Mouse (Mus musculus) forebrain, embryonic 12.5 days (tissue): ENCODE measurements around the gene Ano6. TPM values are rescaled to one million over a fixed set of nuclear protein-coding genes. Genes with fewer than 3 reads are reported as not detected.
A peak's percentile ranks its signal among the peaks of the same experiment; 100 is the strongest.
"Not testable (repeated sequence)": the region's sequence is repeated elsewhere in the genome, so short reads cannot be mapped to it uniquely, and the experiment has no call there.

Experiments used
- ATAC-seq: fragments of 200-750 bp; cut with Nextera tagmentation; 2 replicates; pipeline ENCODE4 v1.8.0; 2017; ENCODE audit warnings: moderate TSS enrichment; ENCODE audit not compliant: low FRiP score
- H3K27ac ChIP-seq: fragments of 300-500 bp; sonication (generic); 2 replicates; pipeline ENCODE4 v1.5.1; 2016; ENCODE audit warnings: mild to moderate bottlenecking
- H3K27me3 ChIP-seq: fragments of 300-500 bp; sonication (generic); 2 replicates; pipeline ENCODE4 v1.6.1; 2016; ENCODE audit warnings: mild to moderate bottlenecking
- H3K36me3 ChIP-seq: fragments of 300-500 bp; sonication (generic); replicated peaks from 2 replicates; pipeline ENCODE4 v1.6.1; 2016; ENCODE audit warnings: mild to moderate bottlenecking
- H3K4me1 ChIP-seq: fragments of 300-500 bp; sonication (generic); 2 replicates; pipeline ENCODE4 v1.6.1; 2016
- H3K4me2 ChIP-seq: fragments of 300-500 bp; sonication (generic); 2 replicates; pipeline ENCODE4 v1.6.1; 2016; ENCODE audit warnings: mild to moderate bottlenecking, moderate library complexity
- H3K4me3 ChIP-seq: fragments of 300-500 bp; sonication (generic); replicated peaks from 2 replicates; pipeline ENCODE4 v1.5.1; 2016; ENCODE audit warnings: mild to moderate bottlenecking
- H3K9ac ChIP-seq: fragments of 300-500 bp; sonication (generic); 2 replicates; pipeline ENCODE4 v1.6.1; 2016; ENCODE audit warnings: mild to moderate bottlenecking
- H3K9me3 ChIP-seq: fragments of 300-500 bp; sonication (generic); 2 replicates; pipeline ENCODE4 v1.6.1; 2016
- WGBS: fragments of 180-500 bp; shearing (Covaris S2); methylation state at CpG from one replicate; pipeline ENCODE4 v1.1.7; 2016; 5-methylcytosine and 5-hydroxymethylcytosine counted together
- polyA plus RNA-seq: library from polyadenylated mRNA; unstranded; fragments of >200 nt; fragmentation: Nextera tagmentation; extraction: Ambion mirVana; gene quantifications from 2 replicates; pipeline ENCODE4 v1.2.1, GENCODE M21; 2016

Gene Ano6
- polyA plus RNA-seq, 1 experiment from 2014 or later, result 36.3 TPM

GRCm38 (mm10) chr15:95823383-95824306 is 33.0 kb downstream of the Ano6 start:
- no peak for ATAC-seq
- no peak overlapping the region for H3K9ac ChIP-seq
- H3K36me3 ChIP-seq, result peaks cover 7% of the 10 kb centered on the region; the same call in 1 of the 2 replicates
- H3K4me2 ChIP-seq, result no peak overlapping the region
- H3K27me3 ChIP-seq, result no peaks in the 10 kb centered on the region
- WGBS, result 92% methylated on average over 13 of the region's 13 CpGs
- no peak overlapping the region for H3K27ac ChIP-seq
- H3K4me3 ChIP-seq, result no peak overlapping the region
- no peaks in the 10 kb centered on the region for H3K9me3 ChIP-seq
- H3K4me1 ChIP-seq, result peaks cover 18% of the 10 kb centered on the region

- 92% methylated on average over 13 of the region's 13 CpGs for WGBS
- H3K4me1 ChIP-seq, result peaks cover 38% of the 10 kb centered on the region
- H3K9ac ChIP-seq, result no peak overlapping the region
Measured at GRCm38 (mm10) chr15:95826516-95826915, 35.9 kb downstream of the Ano6 start.

GRCm38 (mm10) chr15:95827465-95827971 is 36.9 kb downstream of the Ano6 start:
- H3K4me2 ChIP-seq, result no peak overlapping the region

More at GRCm38 (mm10) chr15:95826516-95826915, 35.9 kb downstream of the Ano6 start:
- Histone ChIP-seq H3K9me3 (no peaks in the 10 kb centered on the region), H3K4me2 (no peak overlapping the region), H3K4me3 (no peak overlapping the region), H3K27me3 (no peaks in the 10 kb centered on the region), H3K36me3 (peaks cover 7% of the 10 kb centered on the region; the same call in 1 of the 2 replicates), H3K27ac (no peak overlapping the region)
- no peak for ATAC-seq

GRCm38 (mm10) chr15:95828018-95828646 is 37.5 kb downstream of the Ano6 start:
- H3K27me3 ChIP-seq, H3K4me2 ChIP-seq, H3K4me3 ChIP-seq, ATAC-seq, H3K36me3 ChIP-seq, H3K27ac ChIP-seq, H3K9me3 ChIP-seq, H3K9ac ChIP-seq: not testable (repeated sequence)
- H3K4me1 ChIP-seq, result peaks cover 38% of the 10 kb centered on the region
- WGBS, result 56% methylated on average over 8 of the region's 8 CpGs

More at GRCm38 (mm10) chr15:95827465-95827971, 36.9 kb downstream of the Ano6 start:
- WGBS, result 32% methylated on average over 11 of the region's 11 CpGs
- H3K9ac ChIP-seq, result no peak overlapping the region
- H3K4me3 ChIP-seq, result no peak overlapping the region
- no peaks in the 10 kb centered on the region for H3K9me3 ChIP-seq
- H3K27me3 ChIP-seq, result no peaks in the 10 kb centered on the region
- H3K27ac ChIP-seq, result no peak overlapping the region
- peaks cover 7% of the 10 kb centered on the region; the same call in 1 of the 2 replicates for H3K36me3 ChIP-seq
- H3K4me1 ChIP-seq, result peaks cover 38% of the 10 kb centered on the region
- ATAC-seq, result peak; percentile 39; the same call in 1 of the 2 replicates

GRCm38 (mm10) chr15:95828647-95829254 is 38.1 kb downstream of the Ano6 start:
- no peak overlapping the region for H3K9ac ChIP-seq
- H3K36me3 ChIP-seq, result peaks cover 7% of the 10 kb centered on the region; the same call in 1 of the 2 replicates
- H3K27me3 ChIP-seq, result no peaks in the 10 kb centered on the region
- WGBS, result 40% methylated on average over 10 of the region's 10 CpGs
- no peak overlapping the region for H3K4me2 ChIP-seq
- peaks cover 38% of the 10 kb centered on the region for H3K4me1 ChIP-seq
- no peak overlapping the region for H3K4me3 ChIP-seq
- H3K9me3 ChIP-seq, result no peaks in the 10 kb centered on the region
- no peak overlapping the region for H3K27ac ChIP-seq
- peak; percentile 27; the same call in 1 of the 2 replicates for ATAC-seq

GRCm38 (mm10) chr15:95829553-95830205 is 39.0 kb downstream of the Ano6 start:
- WGBS, result 58% methylated on average over 14 of the region's 14 CpGs
- no peaks in the 10 kb centered on the region for H3K27me3 ChIP-seq
- H3K27ac ChIP-seq, result no peak overlapping the region; the same call in 1 of the 2 replicates
- H3K4me3 ChIP-seq, result no peak overlapping the region
- H3K4me2 ChIP-seq, result no peak overlapping the region
- ATAC-seq, result no peak
- H3K9me3 ChIP-seq, result no peaks in the 10 kb centered on the region
- H3K36me3 ChIP-seq, result peaks cover 7% of the 10 kb centered on the region; the same call in 1 of the 2 replicates
- H3K4me1 ChIP-seq, result peaks cover 38% of the 10 kb centered on the region
- H3K9ac ChIP-seq, result no peak overlapping the region; the same call in 1 of the 2 replicates

- Histone ChIP-seq H3K9me3 (no peaks in the 10 kb centered on the region), H3K4me3 (no peak overlapping the region), H3K27ac (no peak overlapping the region), H3K36me3 (peaks cover 2% of the 10 kb centered on the region; the same call in 1 of the 2 replicates), H3K27me3 (no peaks in the 10 kb centered on the region), H3K9ac (no peak overlapping the region; the same call in 1 of the 2 replicates), H3K4me1 (peaks cover 38% of the 10 kb centered on the region), H3K4me2 (no peak overlapping the region)
- 52% methylated on average over 12 of the region's 12 CpGs for WGBS
- no peak for ATAC-seq
Measured at GRCm38 (mm10) chr15:95830206-95830560, 39.5 kb downstream of the Ano6 start.

GRCm38 (mm10) chr15:95833292-95833691 is 42.6 kb downstream of the Ano6 start:
- H3K4me2 ChIP-seq, result no peak overlapping the region
- H3K9ac ChIP-seq, result no peak overlapping the region
- peaks cover 29% of the 10 kb centered on the region for H3K4me1 ChIP-seq
- ATAC-seq, result no peak
- H3K9me3 ChIP-seq, result no peaks in the 10 kb centered on the region
- no peaks in the 10 kb centered on the region for H3K36me3 ChIP-seq
- no peaks in the 10 kb centered on the region for H3K27me3 ChIP-seq
- H3K4me3 ChIP-seq, result no peak overlapping the region
- no peak overlapping the region for H3K27ac ChIP-seq
- WGBS, result 93% methylated on average over 9 of the region's 9 CpGs

- Histone ChIP-seq H3K4me2 (no peak overlapping the region), H3K36me3 (no peaks in the 10 kb centered on the region), H3K27ac (no peak overlapping the region), H3K4me3 (no peak overlapping the region), H3K4me1 (0 out of 2 replicates have a peak, but pooled peaks cover 6% of the 10 kb centered on the region), H3K9ac (no peak overlapping the region), H3K9me3 (no peaks in the 10 kb centered on the region), H3K27me3 (no peaks in the 10 kb centered on the region)
- no peak for ATAC-seq
- WGBS, result 87% methylated on average over 4 of the region's 4 CpGs
Measured at GRCm38 (mm10) chr15:95836077-95836476, 45.4 kb downstream of the Ano6 start.

- 67% methylated on average over 13 of the region's 13 CpGs for WGBS
- no peak for ATAC-seq
- Histone ChIP-seq H3K36me3 (no peaks in the 10 kb centered on the region), H3K4me1 (0 out of 2 replicates have a peak, but pooled peaks cover 6% of the 10 kb centered on the region), H3K27me3 (no peaks in the 10 kb centered on the region), H3K4me2 (no peak overlapping the region), H3K9ac (no peak overlapping the region), H3K9me3 (no peaks in the 10 kb centered on the region), H3K27ac (no peak overlapping the region), H3K4me3 (no peak overlapping the region)
Measured at GRCm38 (mm10) chr15:95836646-95837434, 46.2 kb downstream of the Ano6 start.

- no peak overlapping the region for H3K9ac ChIP-seq
- no peaks in the 10 kb centered on the region for H3K9me3 ChIP-seq
- H3K4me1 ChIP-seq, result 0 out of 2 replicates have a peak, but pooled peaks cover 6% of the 10 kb centered on the region
- no peak overlapping the region for H3K4me3 ChIP-seq
- no peak for ATAC-seq
- H3K27ac ChIP-seq, result no peak overlapping the region
- H3K27me3 ChIP-seq, result no peaks in the 10 kb centered on the region
- 65% methylated on average over 1 of the region's 1 CpGs for WGBS
- H3K4me2 ChIP-seq, result no peak overlapping the region
- no peaks in the 10 kb centered on the region for H3K36me3 ChIP-seq
Measured at GRCm38 (mm10) chr15:95837570-95837969, 46.9 kb downstream of the Ano6 start.
